Mouse (Mus musculus) cerebellum, adult 11 months (tissue): ENCODE measurements around the gene Shc2.

Source experiments
- DNase-seq: peaks from one replicate; pipeline ENCODE4 v3.0.0; 2022

Gene Shc2

GRCm38 (mm10) chr10:79637128-79638110 is at the start of gene Shc2:
Gene Shc2 (minus strand): TSS chr10:79637918.
- DNase-seq: peak; percentile 80

DNA sequence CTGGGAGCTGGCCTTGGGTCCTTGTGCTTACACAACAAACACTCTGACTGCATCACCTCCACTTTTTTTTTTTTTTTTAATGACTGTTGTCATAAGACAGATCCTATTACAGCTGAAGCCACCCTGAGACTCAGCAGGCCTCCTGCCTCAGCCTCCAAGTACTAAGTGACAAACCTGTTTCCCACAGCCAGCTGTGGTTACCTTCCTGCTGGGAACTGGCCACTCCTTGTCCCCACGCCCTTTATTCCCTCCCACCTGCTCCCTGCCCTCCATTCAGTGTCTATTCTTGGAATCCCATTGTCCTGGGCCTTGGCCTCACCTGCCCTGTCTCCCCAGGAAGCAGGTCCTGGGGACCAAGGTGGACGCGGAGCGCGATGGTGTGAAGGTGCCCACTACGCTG is 49.8 kb upstream of the Shc2 start:
- no peak for DNase-seq

DNA sequence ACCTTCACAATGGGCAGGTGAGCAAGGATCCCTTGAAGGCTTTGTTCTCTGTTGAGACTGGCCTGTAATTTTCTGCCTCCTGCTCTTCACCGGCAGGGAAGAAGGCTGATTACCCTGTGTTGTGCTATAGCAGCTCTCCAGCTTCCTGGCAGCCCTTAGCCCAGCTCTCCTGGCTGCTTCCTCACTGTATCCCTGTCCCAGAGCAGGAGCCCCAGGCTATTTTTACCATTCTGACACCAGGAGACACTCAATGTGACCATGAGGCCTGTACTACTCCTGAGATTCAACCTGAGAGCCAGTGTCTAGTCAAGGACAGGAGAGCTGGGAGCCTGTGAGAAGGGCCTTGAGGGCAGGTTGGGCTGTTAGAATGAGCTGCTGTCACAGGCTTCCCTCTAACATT is 49.0 kb upstream of the Shc2 start:
- DNase-seq: no peak

- DNase-seq: no peak
These were observed 48.5 kb upstream of the Shc2 start for GRCm38 (mm10) chr10:79686219-79686618.

DNA sequence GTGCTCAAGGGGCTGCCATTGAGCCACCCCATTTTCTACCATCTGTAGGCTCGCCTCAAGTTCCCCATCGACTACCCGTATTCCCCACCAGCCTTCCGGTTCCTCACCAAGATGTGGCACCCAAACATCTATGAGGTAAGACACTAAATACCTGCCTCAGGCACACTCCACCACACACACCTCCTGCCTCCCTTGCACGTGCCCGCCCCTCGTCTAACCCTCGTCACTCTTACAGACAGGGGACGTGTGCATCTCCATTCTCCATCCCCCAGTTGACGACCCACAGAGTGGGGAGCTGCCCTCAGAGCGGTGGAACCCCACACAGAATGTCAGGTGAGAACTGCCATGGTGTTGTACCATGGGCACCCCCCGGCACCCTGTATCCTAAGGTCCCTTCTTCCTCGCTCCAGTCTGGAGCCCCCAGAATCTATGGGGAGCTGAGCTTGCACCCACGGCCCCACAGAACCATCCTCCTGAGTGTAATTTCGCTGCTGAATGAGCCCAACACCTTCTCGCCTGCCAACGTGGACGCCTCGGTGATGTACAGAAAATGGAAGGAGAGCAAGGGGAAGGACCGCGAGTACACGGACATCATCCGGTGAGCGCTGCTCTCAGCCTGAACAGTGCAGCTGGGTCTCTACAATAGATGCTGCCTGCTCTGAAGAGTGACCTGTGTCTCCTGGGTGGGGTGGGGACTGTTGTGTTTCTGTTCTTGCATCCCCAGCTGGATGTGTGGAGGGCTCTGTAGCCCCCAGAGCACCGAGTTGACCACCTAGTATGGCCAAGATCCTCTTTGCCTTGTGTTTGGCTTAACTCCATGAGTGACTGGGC is 47.3 kb upstream of the Shc2 start:
- DNase-seq: peak; percentile 17

DNA sequence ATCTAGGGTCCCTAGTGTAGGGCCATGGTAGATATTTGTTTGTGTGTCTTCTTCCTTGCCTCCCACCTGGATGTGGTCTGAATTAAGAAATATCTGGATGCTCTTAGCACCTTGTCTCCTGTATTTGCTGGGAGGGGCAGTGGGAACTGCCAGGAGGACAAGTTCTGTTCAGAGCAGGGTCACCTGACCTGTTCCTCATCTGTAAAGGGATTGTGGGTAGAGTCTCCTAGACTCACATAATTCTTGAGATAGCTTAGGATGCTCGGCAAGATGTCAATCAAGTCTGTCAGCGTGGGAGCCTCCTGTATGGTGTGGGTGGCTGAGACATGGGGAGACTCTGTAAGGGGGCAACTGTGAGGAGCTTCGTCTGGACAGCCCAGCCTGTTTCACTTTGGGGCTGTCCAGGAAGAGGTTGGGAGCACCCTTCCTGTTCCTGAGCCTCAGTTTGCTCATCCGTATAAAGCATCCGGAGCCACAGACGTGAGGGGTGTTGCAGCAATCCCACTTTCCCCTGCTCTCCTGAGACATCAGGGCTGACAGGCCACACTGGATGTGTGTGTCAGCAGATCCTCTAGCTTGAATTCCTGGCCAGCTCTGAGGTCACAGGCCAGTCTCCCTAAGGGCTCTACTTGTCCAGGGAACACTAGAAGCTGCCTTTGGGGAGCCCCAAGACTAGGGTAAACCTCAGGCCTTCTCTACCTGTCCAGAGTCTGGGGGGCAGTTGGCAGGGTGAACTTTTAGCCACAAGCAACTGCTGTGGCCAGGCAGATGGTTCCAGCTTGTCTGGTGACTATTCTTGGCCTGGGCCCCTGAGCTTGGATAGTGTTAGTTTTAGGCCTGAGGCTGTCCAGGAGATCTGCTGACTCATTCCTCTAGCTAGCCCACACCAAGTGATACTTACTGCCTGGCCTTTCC is 46.3 kb upstream of the Shc2 start:
- DNase-seq: peak; percentile 20

DNA sequence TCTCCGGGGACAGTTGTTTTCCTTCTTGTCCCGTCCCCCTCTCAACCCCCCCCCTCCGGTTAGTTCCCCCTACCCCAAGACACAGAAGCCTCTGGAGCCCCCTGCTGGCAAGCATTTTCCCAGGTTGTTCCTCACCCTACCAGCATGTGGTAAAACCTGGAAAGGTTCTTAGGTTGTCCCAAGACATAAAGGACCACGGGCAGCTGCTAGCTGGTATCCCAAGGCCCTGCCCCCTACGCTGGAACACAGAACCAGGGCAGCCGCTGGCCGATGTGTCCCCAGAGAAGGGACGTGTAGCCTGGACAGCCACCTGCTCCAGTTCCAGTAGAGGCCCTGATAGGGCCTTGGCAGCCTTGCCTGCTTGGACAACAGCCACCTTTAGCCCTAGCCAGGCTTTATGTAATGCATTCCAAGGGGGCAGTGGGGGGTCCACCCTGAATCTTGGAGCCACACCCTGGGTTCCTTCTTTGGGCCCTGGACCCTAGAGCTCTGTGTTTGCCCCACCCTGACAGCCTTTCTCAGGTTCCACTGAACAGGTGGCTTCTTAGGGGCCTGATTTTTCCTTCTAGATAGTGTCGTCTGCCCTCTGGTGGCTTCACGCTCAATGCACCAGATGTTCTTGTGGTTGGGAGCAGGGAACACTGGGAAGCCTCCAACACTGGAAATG is 45.3 kb upstream of the Shc2 start:
- peak; percentile 56 for DNase-seq

GRCm38 (mm10) chr10:79682551-79682915 is 44.8 kb upstream of the Shc2 start:
- peak; percentile 55 for DNase-seq

DNA sequence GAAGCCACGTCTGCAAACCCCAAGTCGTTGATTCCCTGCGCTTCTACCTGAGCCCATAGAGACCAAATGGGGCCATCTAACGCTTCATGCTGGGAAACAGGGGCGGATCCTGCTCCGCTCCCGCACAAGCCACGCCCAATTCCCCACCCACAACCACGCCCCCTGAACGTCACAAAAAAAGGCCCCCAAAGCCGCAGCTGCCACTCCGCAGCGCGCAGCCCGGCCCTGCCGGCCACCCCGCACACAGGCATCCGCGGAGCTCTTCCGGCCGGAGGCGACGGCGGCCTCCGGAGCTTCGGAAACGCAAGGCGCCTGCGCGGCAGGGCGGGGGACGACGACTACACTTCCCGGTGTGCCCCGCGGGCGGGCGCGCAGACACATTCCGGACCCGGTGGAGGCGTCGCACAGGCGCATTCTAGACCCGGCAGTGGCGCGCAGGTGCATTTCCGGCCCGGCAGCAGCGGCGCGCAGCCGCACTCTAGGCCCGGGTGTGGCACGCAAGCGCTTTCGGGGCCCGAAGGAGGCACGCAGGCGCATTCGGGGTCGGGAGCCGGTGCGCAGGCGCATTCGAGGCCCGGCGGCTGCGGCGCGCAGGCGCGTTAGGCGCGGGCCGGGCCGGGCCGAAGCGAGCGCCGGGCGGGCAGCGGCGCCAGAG is 44.0 kb upstream of the Shc2 start, which contains the start of gene Cdc34:
Gene Cdc34, plus strand, starts transcription at position 605 of the 655 bp plus-strand sequence.
- peak; percentile 100 for DNase-seq

GRCm38 (mm10) chr10:79680606-79681495 is 43.1 kb upstream of the Shc2 start:
- DNase-seq: peak; percentile 58

- peak; percentile 25 for DNase-seq
These were observed 37.8 kb upstream of the Shc2 start for GRCm38 (mm10) chr10:79675346-79676035.

DNA sequence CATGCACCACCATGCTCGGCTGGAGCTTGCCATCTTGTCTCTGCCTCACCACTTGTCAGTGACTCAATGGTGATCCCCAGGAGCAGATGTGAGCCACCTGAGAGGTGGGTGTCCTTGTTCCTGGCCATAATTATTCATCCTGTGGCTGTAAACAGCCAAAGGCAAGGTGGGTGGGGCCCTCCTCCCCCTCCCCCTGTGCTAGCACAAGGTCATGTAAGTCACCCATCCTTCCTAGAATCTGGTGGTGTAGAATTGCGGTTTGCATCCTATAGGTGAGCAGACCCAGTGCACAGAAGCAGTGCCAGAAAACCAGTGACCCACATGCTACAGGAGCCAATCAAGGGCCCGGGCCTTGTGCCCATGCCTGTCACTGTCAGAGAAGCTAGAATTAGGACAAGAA is 35.3 kb upstream of the Shc2 start:
- peak; percentile 14 for DNase-seq

DNA sequence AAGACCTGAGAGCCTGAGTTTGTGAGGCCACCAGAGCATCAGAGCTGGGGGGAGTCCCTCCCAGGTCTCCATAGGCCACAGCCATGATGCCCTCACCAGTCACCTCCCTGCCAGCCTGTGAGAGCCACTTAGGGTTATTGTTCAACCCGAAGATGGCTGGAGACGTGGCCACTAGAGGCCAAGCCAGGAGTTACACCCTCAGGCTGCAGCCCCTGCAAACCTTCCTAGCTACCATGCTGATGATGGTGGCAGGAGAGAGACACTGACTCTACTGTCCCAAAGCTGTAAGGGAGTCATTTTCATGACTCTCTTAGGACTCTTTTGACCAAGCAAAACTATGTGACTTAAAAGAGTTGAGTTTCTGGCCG is 34.4 kb upstream of the Shc2 start:
- no peak for DNase-seq

GRCm38 (mm10) chr10:79671396-79672087 is 33.8 kb upstream of the Shc2 start:
- no peak for DNase-seq

GRCm38 (mm10) chr10:79670071-79670888 is 32.6 kb upstream of the Shc2 start:
- DNase-seq: no peak

GRCm38 (mm10) chr10:79669576-79670057 is 31.9 kb upstream of the Shc2 start:
- DNase-seq: peak; percentile 76

DNA sequence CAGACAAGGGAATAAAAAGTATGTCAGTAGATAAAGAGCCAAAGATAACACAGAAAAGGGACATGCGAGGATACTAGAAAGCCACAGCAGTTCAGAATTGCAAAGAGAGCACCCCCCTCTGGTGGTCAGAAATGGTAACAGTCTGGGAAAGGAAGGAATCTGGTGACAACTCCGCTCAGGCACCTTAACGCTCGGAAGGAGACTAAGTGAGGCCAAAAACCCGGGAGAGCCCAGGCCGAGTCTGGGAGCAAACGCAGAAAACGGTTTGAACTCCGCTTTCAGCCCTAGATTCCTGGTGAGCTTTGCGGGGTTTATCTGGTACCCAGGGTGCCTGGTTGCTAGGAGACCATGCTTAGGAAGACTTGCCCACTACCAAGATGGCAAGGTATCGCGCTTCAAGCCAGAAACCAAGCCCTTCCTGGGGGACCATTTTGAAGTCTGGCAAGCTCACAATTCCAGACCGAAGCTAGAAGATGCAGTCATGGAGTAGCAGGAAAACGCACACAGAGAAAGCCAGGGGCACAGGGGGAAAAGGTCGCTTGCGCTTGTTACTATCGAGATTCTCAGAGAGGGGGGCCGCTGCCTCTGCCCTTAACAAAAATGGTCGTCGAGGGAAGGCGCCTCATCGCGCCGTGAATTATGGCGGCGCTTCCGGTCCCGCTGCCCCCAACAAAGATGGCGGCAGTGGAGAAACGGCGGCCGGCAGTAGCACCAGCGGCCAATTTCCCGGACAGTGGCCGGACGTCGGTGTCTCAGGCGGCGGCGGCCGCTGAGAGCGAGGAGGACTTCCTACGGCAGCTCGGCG is 31.3 kb upstream of the Shc2 start, which contains the start of gene Tpgs1:
Gene Tpgs1, plus strand, starts transcription at position 599 of the 805 bp plus-strand sequence.
- peak; percentile 89 for DNase-seq
